Mouse (Mus musculus) urinary bladder, postnatal 14 days (tissue): Measurements from ENCODE around the gene Adgrd1.

Source experiments
- DNase-seq: peaks from one replicate; pipeline ENCODE4 v3.0.0; 2021; ENCODE audit warnings: low spot score

Gene Adgrd1

DNA sequence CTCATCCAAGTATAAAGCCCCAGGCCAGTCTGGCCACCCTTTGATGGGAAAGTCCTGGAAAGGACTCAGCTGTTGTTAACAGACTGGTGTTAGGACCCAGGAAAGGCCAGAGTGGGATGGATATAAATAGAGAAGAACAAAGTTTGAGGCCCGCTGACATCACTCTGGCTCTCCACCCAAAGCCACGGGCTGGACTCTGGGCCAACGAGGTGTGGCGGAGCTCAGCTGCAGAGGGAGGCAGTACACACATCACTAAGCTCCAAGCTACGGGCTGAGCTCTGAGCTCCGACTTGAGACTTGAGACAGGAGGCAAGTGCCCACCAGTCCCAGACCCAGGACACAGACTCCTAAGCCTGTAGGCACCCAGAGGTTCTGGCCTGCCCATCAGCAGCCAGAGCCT, at the start of gene Adgrd1:
Adgrd1 (plus strand) TSS at position 240 of the 400 bp plus-strand sequence.
- DNase-seq, result peak; percentile 82

- no peak for DNase-seq
These were observed 47.2 kb upstream of the Adgrd1 start for GRCm38 (mm10) chr5:129049372-129049771.

DNA sequence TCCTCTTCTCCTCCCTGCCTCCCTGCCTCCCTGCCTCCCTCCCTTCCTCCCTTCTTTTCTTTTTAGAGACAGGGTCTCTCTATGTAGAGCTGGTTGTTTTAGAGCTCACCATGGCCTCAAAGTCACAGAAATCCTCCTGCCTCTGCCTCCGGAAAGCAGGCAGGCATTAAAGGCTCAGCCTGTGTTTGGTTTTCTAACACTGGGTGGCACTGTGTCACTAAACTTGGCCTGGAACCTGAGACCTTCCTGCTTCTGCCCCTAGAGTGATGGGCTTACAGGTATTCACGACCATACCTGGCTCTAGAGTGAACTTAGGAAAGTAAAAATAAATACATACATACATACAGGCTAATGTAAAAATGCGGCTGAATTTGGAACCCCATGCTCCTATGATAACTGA, 44.6 kb upstream of the Adgrd1 start:
- no peak for DNase-seq

DNA sequence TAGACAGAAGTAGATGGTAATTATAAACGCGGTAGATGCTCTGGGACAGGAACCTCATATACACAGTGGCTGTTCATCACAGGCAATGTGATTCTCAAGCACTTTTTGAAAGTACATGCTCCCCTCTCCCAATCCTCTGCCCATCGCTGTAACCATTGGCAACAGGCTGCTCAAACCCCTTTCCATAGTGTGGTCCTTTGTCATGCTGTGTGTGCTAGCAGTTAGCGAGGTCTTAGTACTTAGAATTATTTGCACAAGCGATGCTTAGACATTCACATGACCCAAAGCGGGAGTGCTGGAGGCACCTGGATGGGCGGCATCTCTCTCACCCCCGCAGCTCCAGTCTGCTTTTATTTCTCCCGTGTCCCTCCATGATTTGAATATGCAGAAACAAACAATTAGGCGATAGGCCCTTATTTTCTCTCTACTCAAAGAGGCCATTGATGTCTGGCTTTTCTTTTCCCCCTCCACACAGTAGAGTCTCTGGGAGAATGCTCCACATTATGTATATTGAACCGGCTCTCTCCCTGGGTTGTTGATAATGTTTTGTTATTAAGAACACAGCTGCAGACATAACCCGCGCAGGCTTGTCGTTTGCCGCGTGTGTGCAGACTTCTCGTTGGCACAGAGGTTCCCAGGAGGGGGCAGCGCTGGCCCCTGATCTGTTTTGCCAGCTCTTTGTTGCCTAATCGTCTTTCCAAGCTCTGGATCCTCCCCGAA, 43.8 kb upstream of the Adgrd1 start:
- DNase-seq, result no peak

GRCm38 (mm10) chr5:129054675-129055284, 41.8 kb upstream of the Adgrd1 start:
- no peak for DNase-seq

- DNase-seq, result no peak
These were observed 37.4 kb upstream of the Adgrd1 start for GRCm38 (mm10) chr5:129059116-129059515.

DNA sequence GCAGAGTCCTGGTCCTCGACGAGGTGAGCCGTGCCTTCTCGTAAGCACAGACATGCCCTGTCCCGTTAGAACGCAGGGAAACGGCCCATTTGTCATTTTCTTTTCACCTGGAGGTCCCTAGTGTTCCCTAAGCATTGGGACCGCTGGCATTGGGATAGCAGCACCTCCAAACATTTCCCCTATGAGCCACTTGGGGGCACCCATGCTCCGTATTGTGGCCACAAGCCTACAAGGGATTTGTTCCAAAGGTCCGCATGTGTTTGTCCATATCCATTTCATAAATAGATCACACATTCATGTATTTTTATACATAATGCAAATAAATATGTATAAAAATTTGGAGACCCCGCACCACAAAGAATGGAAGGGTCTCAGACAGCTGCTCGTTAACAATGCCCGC, 35.0 kb upstream of the Adgrd1 start:
- peak; percentile 68 for DNase-seq

- peak; percentile 87 for DNase-seq
These were observed 33.3 kb upstream of the Adgrd1 start for GRCm38 (mm10) chr5:129063037-129063791.

GRCm38 (mm10) chr5:129063792-129064087, 32.8 kb upstream of the Adgrd1 start:
- DNase-seq, result no peak

GRCm38 (mm10) chr5:129064186-129064585, 32.4 kb upstream of the Adgrd1 start:
- no peak for DNase-seq

GRCm38 (mm10) chr5:129065301-129065700, 31.2 kb upstream of the Adgrd1 start:
- DNase-seq, result no peak

GRCm38 (mm10) chr5:129065946-129066345, 30.6 kb upstream of the Adgrd1 start:
- DNase-seq, result peak; percentile 81

DNA sequence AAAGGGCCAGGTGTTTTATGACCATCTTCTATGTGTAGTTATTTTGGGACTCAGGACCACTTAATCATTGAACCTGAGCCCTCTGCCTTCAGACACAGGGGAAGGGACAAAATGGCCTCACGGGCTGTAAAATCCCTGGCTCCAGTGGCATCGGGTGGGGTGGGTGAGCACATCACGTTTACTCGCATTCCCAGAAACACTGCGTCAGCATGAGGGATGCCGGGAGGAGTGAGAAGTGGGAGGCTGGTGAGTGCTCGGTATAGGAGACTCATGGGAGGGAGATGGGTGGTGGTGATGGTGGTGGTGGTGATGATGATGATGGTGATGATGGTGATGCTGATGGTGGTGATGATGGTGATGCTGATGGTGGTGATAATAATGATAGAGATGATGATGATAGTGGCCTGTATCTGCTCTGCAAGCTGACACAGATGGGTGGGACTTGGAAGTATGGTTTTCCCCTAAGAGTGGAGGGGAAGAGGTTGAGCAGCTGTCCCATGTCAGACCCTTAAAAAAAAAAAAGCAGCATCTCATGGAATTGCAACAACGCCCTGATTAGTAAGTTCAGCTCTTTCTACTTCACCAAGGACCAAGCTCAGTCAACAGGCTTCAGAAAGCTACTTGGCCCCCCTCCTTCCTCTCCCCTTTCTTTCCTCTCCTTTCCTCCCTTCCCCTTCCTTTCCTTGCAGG, 29.9 kb upstream of the Adgrd1 start:
- DNase-seq, result peak; percentile 50

DNA sequence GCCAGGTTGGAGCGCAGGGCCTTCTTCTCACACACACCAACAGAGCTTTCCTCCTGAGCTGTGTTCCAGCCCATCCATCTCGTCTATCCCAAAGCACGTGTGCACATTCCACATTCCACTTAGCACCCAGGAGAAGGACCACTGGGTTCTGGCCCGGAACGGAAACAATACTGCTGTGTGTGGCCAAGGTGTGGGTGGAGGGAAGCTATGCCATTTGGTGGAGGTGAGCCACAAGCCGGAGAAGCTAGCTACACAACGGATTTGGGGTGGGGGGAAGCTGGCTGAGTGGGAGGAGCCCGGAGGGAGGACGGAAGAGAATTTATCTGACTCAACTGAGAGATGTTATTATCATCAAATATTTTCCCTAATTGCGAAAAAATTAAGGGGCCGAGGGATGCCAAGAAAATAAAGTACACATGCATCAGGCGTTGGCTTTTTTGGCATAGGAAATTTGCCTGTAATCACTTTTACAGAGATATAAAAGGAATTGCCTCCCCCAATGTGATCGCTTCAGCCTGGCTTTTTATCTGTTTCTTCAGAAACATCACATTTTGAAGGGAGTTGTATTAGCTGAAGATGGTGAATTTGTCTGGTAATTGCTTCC, 29.2 kb upstream of the Adgrd1 start:
- peak; percentile 49 for DNase-seq

DNA sequence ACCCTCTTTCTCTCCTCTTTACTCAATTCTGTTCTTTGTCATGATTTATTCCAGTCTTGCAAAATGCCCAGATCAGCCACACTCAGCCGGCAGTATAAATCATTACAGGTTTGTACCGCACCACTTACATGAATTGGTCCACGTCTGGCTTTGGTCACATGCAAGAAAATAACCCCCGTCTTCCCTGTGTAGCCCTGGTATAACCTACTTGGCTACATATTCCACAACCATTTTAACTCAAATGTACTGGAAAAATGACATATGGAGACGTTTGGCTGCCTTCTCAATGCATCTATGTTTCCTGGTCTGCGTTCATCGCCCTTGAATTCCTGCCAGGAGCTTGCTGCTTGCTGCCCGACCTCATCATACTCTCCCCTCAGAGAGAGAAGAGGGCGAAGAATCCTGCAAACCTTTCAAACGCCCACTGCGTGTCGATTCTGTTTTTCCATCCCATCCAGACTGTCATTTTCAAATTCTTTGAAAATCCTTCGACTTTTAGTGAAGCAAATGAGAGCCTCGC, 24.7 kb upstream of the Adgrd1 start:
- no peak for DNase-seq

DNA sequence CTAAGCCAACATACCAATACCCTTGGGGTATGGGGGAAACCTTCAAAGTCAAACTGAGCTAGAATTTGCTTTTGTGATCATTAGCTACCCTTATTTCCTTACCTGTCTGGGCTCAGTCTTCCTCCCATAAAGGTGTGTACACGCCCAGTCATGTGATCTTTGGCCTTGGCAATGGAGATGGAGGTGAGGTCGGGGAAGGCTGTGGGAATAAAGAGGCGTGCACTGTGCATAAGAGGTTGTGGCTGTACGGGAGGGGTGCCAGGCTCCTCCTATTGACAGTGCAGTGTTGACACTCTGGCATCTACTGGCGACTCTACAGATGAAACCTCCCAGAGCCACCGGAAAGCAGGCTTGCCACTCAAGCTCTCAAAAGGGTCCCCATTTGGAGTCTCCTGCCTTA, 23.1 kb upstream of the Adgrd1 start:
- DNase-seq, result no peak

GRCm38 (mm10) chr5:129076098-129076497, 20.5 kb upstream of the Adgrd1 start:
- DNase-seq, result no peak

DNA sequence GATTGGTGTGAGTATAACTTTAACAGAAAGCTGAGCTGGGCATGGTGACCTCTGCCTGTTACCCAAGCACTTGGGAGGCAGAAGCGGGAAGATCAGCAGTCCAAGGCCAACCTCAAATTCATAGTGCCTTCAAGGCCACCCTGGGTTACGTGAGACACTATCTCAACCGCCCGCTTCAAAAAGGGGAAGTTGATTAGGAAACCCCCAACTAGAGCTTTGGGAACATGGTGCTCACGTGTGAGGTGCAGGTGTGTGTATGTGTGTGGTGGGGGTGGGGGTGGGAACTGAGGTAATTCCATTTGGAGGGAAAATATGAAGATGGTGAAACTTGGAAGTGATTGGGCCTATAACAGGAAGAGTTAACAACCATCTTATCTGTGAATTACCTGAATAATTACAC, 19.3 kb upstream of the Adgrd1 start:
- no peak for DNase-seq

GRCm38 (mm10) chr5:129081521-129081920, 15.0 kb upstream of the Adgrd1 start:
- no peak for DNase-seq

DNA sequence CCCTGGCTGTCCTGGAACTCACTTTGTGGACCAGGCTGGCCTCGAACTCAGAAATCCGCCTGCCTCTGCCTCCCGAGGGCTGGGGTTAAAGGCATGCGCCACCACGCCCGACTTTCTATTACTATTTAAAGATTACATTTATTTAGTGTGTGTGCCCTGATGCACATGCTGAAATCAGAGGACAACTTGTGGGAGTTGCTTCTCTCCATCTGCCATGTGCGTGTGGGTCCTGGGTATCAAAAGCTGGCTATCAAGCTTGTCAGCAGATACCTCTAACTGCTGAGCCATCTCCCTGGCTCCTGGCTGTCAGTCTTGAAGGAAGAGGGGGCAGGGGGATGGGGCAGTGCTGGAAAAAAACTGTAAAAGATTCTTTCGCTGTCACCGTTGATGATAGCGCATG, 11.4 kb upstream of the Adgrd1 start:
- no peak for DNase-seq

DNA sequence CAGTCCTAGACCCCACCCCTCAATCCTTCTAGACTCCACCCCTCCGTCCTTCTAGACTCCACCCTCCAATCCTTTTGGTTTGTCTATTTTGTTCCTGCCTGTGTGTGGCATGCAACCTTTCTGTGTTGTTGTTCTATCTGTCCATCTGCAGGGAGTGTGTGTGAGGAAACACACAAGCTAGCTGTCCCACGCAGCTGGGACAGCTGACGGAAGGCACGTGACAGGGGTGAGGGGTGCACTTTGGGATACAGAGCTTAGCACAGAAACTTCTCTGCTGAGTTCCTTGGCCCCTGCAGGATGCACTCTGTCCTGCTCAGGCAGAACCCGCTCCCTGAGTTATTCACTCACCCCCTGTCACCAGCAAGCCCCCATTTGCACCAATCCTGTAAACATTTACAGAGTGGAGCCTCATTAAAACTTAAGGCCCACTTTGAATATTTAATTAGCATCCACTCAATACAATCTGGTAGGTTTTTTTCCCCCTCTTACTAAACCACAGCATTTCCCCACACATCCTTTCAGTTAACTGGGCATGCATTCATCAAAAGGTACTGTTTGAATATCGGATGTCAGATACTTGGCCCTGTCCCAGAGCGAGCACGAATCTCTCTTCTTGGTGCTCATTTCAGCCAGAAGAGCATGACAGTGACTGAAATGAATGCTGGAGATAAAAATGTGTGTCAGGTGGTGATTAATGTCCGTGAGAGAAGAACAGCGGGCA, 4.0 kb upstream of the Adgrd1 start:
- no peak for DNase-seq
